ENCODE assay signal across 10 mouse cellular contexts in the genomic region with DNA sequence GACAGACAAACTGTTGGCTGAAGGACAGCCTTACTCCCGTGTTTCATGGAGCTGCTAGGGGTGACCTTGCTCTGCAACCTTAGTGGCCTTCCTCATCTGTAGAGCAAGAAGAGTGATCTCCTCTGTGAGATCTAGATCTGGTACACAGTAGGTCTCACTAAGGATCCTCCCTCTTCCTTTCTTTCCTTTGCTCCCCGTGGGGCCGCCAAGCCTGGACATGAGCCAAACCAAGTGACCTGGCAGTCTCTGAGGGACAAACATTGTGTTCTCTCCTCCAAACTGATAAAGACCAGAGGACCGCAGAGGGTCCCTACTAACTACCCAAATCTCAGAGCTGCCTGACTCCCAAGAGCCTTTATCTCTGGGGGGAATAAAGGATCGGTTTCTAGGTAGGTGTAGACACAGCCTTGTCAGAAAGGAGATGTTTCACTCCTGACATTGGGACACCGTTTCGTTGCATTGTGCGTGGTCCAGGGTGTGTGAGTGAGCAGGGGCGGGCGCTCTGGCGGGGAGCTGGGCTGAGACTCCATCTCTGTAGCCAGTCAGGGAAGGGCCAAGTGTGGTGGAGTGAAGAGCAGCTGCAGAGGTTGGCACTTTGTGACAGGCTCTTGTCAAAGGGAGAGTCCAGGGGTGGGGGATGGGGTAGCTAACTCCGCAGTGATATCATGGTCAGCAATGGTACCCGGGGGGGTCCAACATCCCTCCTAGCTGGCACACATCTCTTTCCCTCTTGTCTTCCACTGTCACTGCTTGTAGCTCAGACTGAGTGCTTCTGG. TPM values are rescaled to one million over a fixed set of nuclear protein-coding genes. Genes with fewer than 3 reads are reported as not detected.
DNase-seq lines count a peak whose midpoint lies in the region; ATAC-seq and TF ChIP-seq lines count a peak whose summit lies in the region.
"Had no signal": no experiment of that assay in that cellular context is flagged by ENCODE, and none has a peak within 500 bp of the region (broad histone marks: within the 10 kb centered on the region; RNA-seq: fewer than 3 reads in every experiment).

No protein-coding gene starts in this region.

- no peaks in the 10 kb centered on the region for H3K36me3 ChIP-seq in neural tube, embryonic 11.5 days (ENCODE audit: control insufficient read depth, insufficient read depth, low read length)
- no peaks in the 10 kb centered on the region for H3K36me3 ChIP-seq in kidney, embryonic 14.5 days (ENCODE audit: control insufficient read depth, insufficient read depth, low read length)
- H3K36me3 ChIP-seq: limb, embryonic 13.5 days; stomach, embryonic 15.5 days had no signal

- H3K9me3 ChIP-seq in neural tube, embryonic 11.5 days (ENCODE audit: control insufficient read depth, low read length), result no peaks in the 10 kb centered on the region
- no peaks in the 10 kb centered on the region for H3K9me3 ChIP-seq in kidney, embryonic 14.5 days (ENCODE audit: control insufficient read depth, low read length)
- H3K9me3 ChIP-seq: limb, embryonic 13.5 days; stomach, embryonic 15.5 days had no signal

- no peaks in the 10 kb centered on the region for H3K27me3 ChIP-seq in neural tube, embryonic 11.5 days (ENCODE audit: control insufficient read depth, insufficient read depth, low read length)
- H3K27me3 ChIP-seq in kidney, embryonic 14.5 days (ENCODE audit: control insufficient read depth, insufficient read depth, low read length), result no peaks in the 10 kb centered on the region
- H3K27me3 ChIP-seq: limb, embryonic 13.5 days; stomach, embryonic 15.5 days had no signal

- peak; percentile 6 for DNase-seq in neural tube, embryonic 11.5 days (ENCODE audit: low spot score)
- no peak for DNase-seq in neural tube, embryonic 10.5 days (ENCODE audit: extremely low spot score, low spot score)
- no peak for DNase-seq in embryo, embryonic 10.5 days (ENCODE audit: low spot score)
- no peak for DNase-seq in embryo, embryonic 10 days (ENCODE audit: low spot score)
- no peak for DNase-seq in retina, embryonic 14.5 days (ENCODE audit: low spot score)

- no peak for ATAC-seq in neural tube, embryonic 11.5 days (ENCODE audit: insufficient read depth, low FRiP score, low TSS enrichment)
- peak; percentile 29; the same call in 1 of the 2 replicates for ATAC-seq in granulocyte monocyte progenitor cell, adult 5-6 weeks (replicated peaks; ENCODE audit: poor library complexity, severe bottlenecking)
- ATAC-seq in kidney, embryonic 14.5 days (ENCODE audit: low FRiP score, low TSS enrichment), result no peak

- 76% methylated on average over 13 of the region's 13 CpGs for WGBS in neural tube, embryonic 11.5 days
- WGBS in kidney, embryonic 14.5 days, result 65% methylated on average over 13 of the region's 13 CpGs
- WGBS in olfactory bulb, adult 2 months, result 65% methylated on average over 13 of the region's 13 CpGs

- no peak for TF ChIP-seq CTCF in olfactory bulb, adult 2 months (IDR thresholded peaks at IDR 0.05; ENCODE audit: insufficient read depth, low read depth, low read length)

- peaks cover 30% of the 10 kb centered on the region; the same call in 1 of the 2 replicates for H3K4me1 ChIP-seq in neural tube, embryonic 11.5 days (ENCODE audit: control insufficient read depth, insufficient read depth, low read length)
- peaks cover 13% of the 10 kb centered on the region for H3K4me1 ChIP-seq in kidney, embryonic 14.5 days (ENCODE audit: control insufficient read depth, insufficient read depth, low read length)
- peaks cover 23% of the 10 kb centered on the region for H3K4me1 ChIP-seq in olfactory bulb, adult 2 months (ENCODE audit: control insufficient read depth, insufficient read depth, low read length)

- H3K9ac ChIP-seq in neural tube, embryonic 11.5 days (ENCODE audit: low read length), result no peak overlapping the region
- H3K9ac ChIP-seq in kidney, embryonic 14.5 days (ENCODE audit: low read depth, low read length), result peak overlapping the region; percentile 0; the same call in 1 of the 2 replicates
- H3K9ac ChIP-seq: limb, embryonic 13.5 days; stomach, embryonic 15.5 days had no signal

- no peak for TF ChIP-seq POLR2A in olfactory bulb, adult 2 months (IDR thresholded peaks at IDR 0.05; ENCODE audit: insufficient read depth, low read depth, low read length)

- no peak overlapping the region for H3K4me2 ChIP-seq in neural tube, embryonic 11.5 days (ENCODE audit: low read depth)
- no peak overlapping the region for H3K4me2 ChIP-seq in kidney, embryonic 14.5 days (replicated peaks; ENCODE audit: low read depth, low read length)
- H3K4me2 ChIP-seq: limb, embryonic 13.5 days; stomach, embryonic 15.5 days had no signal

- H3K4me3 ChIP-seq in neural tube, embryonic 11.5 days (ENCODE audit: low read depth, low read length), result no peak overlapping the region
- no peak overlapping the region for H3K4me3 ChIP-seq in kidney, embryonic 14.5 days (ENCODE audit: low read length)
- no peak overlapping the region for H3K4me3 ChIP-seq in olfactory bulb, adult 2 months (ENCODE audit: insufficient read depth, low read depth, low read length)
- H3K4me3 ChIP-seq: limb, embryonic 13.5 days; stomach, embryonic 15.5 days had no signal

- H3K27ac ChIP-seq in neural tube, embryonic 11.5 days (ENCODE audit: low read depth, low read length), result peak overlapping the region; percentile 31; the same call in 1 of the 2 replicates
- no peak overlapping the region for H3K27ac ChIP-seq in kidney, embryonic 14.5 days (ENCODE audit: low read depth, low read length)
- H3K27ac ChIP-seq in olfactory bulb, adult 2 months (ENCODE audit: insufficient read depth, low read depth, low read length), result 0 out of 2 replicates have a peak overlapping the region, but pooled peaks have one; percentile 2
- H3K27ac ChIP-seq: limb, embryonic 13.5 days had no signal

RNA-seq across cellular contexts. Expression of gene Fgr, which starts 12.8 kb away (rescaled TPM):
- 0.09 and 0.24 TPM in 2 replicates for polyA plus RNA-seq in neural tube, embryonic 11.5 days (2014; fragmentation: Nextera tagmentation; extraction: Ambion mirVana)
- not detected in 2 replicates for total RNA-seq in granulocyte monocyte progenitor cell, adult 5-6 weeks (2014; fragmentation: Nextera tagmentation)
- 0.99 and 2.4 TPM in 2 replicates for total RNA-seq in granulocyte monocyte progenitor cell, adult 5-6 weeks (2017)
- polyA plus RNA-seq in kidney, embryonic 14.5 days (2014; fragmentation: Nextera tagmentation; extraction: Ambion mirVana), result 0.23 and 0.45 TPM in 2 replicates
- not detected in 2 replicates for polyA plus RNA-seq in olfactory bulb, adult 2 months (2012; ENCODE audit: insufficient read depth, insufficient read length, low replicate concordance, missing spikeins)

RNA-seq across cellular contexts. Expression of gene Fam76a, which starts 38.7 kb away (rescaled TPM):
- polyA plus RNA-seq in neural tube, embryonic 11.5 days (2014; fragmentation: Nextera tagmentation; extraction: Ambion mirVana), result 28.2 and 28.4 TPM in 2 replicates
- 15.1 and 25.0 TPM in 2 replicates for total RNA-seq in granulocyte monocyte progenitor cell, adult 5-6 weeks (2014; fragmentation: Nextera tagmentation)
- 17.5 and 17.6 TPM in 2 replicates for total RNA-seq in granulocyte monocyte progenitor cell, adult 5-6 weeks (2017)
- polyA plus RNA-seq in kidney, embryonic 14.5 days (2014; fragmentation: Nextera tagmentation; extraction: Ambion mirVana), result 27.2 and 43.3 TPM in 2 replicates
- polyA plus RNA-seq in olfactory bulb, adult 2 months (2012; ENCODE audit: insufficient read depth, insufficient read length, low replicate concordance, missing spikeins), result not detected in 2 replicates

RNA-seq across cellular contexts. Expression of gene Ahdc1, which starts 50.0 kb away (rescaled TPM):
- 6.1 and 7.2 TPM in 2 replicates for polyA plus RNA-seq in neural tube, embryonic 11.5 days (2014; fragmentation: Nextera tagmentation; extraction: Ambion mirVana)
- total RNA-seq in granulocyte monocyte progenitor cell, adult 5-6 weeks (2014; fragmentation: Nextera tagmentation), result 1.3 and 4.7 TPM in 2 replicates
- 0.26 and 0.93 TPM in 2 replicates for total RNA-seq in granulocyte monocyte progenitor cell, adult 5-6 weeks (2017)
- 11.3 and 12.1 TPM in 2 replicates for polyA plus RNA-seq in kidney, embryonic 14.5 days (2014; fragmentation: Nextera tagmentation; extraction: Ambion mirVana)
- polyA plus RNA-seq in olfactory bulb, adult 2 months (2012; ENCODE audit: insufficient read depth, insufficient read length, low replicate concordance, missing spikeins), result not detected in 2 replicates
